Mouse (Mus musculus) neural tube, embryonic 13.5 days (tissue): ENCODE results near the gene Insl6. TPM values are rescaled to one million over a fixed set of nuclear protein-coding genes. Genes with fewer than 3 reads are reported as not detected.
A peak's percentile ranks its signal among the peaks of the same experiment; 100 is the strongest.

Experiments
- ATAC-seq: fragments of 200-750 bp; cut with Nextera tagmentation; 2 replicates; pipeline ENCODE4 v1.8.0; 2017; ENCODE audit warnings: low read depth, mild to moderate bottlenecking, moderate TSS enrichment, moderate library complexity
- H3K27ac ChIP-seq: fragments of 300-500 bp; sonication (generic); replicated peaks from 2 replicates; pipeline ENCODE4 v1.5.1; 2015; ENCODE audit warnings: moderate library complexity, mild to moderate bottlenecking, inconsistent platforms
- H3K27me3 ChIP-seq: fragments of 300-500 bp; sonication (generic); 2 replicates; pipeline ENCODE4 v1.6.1; 2015; ENCODE audit warnings: mild to moderate bottlenecking, inconsistent platforms
- H3K36me3 ChIP-seq: fragments of 300-500 bp; sonication (generic); 2 replicates; pipeline ENCODE4 v1.6.1; 2015; ENCODE audit warnings: mild to moderate bottlenecking, inconsistent platforms
- H3K4me1 ChIP-seq: fragments of 300-500 bp; sonication (generic); replicated peaks from 2 replicates; pipeline ENCODE4 v1.6.1; 2015; ENCODE audit warnings: inconsistent platforms
- H3K4me2 ChIP-seq: fragments of 300-500 bp; sonication (generic); 2 replicates; pipeline ENCODE4 v1.6.1; 2015; ENCODE audit warnings: inconsistent platforms, mild to moderate bottlenecking, moderate library complexity
- H3K4me3 ChIP-seq: fragments of 300-500 bp; sonication (generic); 2 replicates; pipeline ENCODE4 v1.5.1; 2015; ENCODE audit warnings: mild to moderate bottlenecking, inconsistent platforms
- H3K9ac ChIP-seq: fragments of 300-500 bp; sonication (generic); 2 replicates; pipeline ENCODE4 v1.6.1; 2015; ENCODE audit warnings: moderate library complexity, mild to moderate bottlenecking, inconsistent platforms
- H3K9me3 ChIP-seq: fragments of 300-500 bp; sonication (generic); 2 replicates; pipeline ENCODE4 v1.6.1; 2016; ENCODE audit warnings: inconsistent platforms
- WGBS: fragments of 180-500 bp; shearing (Covaris S2); methylation state at CpG from one replicate; pipeline ENCODE4 v1.1.7; 2015; 5-methylcytosine and 5-hydroxymethylcytosine counted together
- polyA plus RNA-seq: library from polyadenylated mRNA; unstranded; fragments of >200 nt; fragmentation: Nextera tagmentation; extraction: Ambion mirVana; gene quantifications from 2 replicates; pipeline ENCODE4 v1.2.1, GENCODE M21; 2015

The Insl6 gene
- 2.7 and 3.5 TPM in 2 replicates for polyA plus RNA-seq

GRCm38 (mm10) chr19:29325053-29325851 lies at the start of gene Insl6:
TSS of gene Insl6 (minus strand) at chr19:29325356.
- no peaks in the 10 kb centered on the region for H3K36me3 ChIP-seq
- H3K4me1 ChIP-seq: peaks cover 7% of the 10 kb centered on the region
- H3K4me2 ChIP-seq: peak within 1 kb of the TSS; percentile 59
- peaks cover 6% of the 10 kb centered on the region; the same call in 1 of the 2 replicates for H3K27me3 ChIP-seq
- ATAC-seq: peak; percentile 92
- H3K9ac ChIP-seq: peak within 1 kb of the TSS; percentile 31
- peak within 1 kb of the TSS; percentile 29 for H3K4me3 ChIP-seq
- H3K9me3 ChIP-seq: no peaks in the 10 kb centered on the region
- no peak within 1 kb of the TSS for H3K27ac ChIP-seq
- WGBS: 8% methylated on average over 19 of the region's 31 CpGs

GRCm38 (mm10) chr19:29374947-29375346 lies 49.8 kb upstream of the Insl6 start:
- H3K4me1 ChIP-seq: peaks cover 7% of the 10 kb centered on the region; the same call in 1 of the 2 replicates
- H3K4me3 ChIP-seq: no peak overlapping the region
- H3K27me3 ChIP-seq: no peaks in the 10 kb centered on the region
- no peak for ATAC-seq
- 93% methylated on average over 9 of the region's 9 CpGs for WGBS
- H3K27ac ChIP-seq: no peak overlapping the region
- H3K4me2 ChIP-seq: no peak overlapping the region
- no peaks in the 10 kb centered on the region for H3K9me3 ChIP-seq
- H3K9ac ChIP-seq: no peak overlapping the region
- H3K36me3 ChIP-seq: no peaks in the 10 kb centered on the region

GRCm38 (mm10) chr19:29373438-29373837 lies 48.3 kb upstream of the Insl6 start:
- peak overlapping the region; percentile 50 for H3K9ac ChIP-seq
- 32% methylated on average over 11 of the region's 11 CpGs for WGBS

GRCm38 (mm10) chr19:29372621-29373020 lies 47.5 kb upstream of the Insl6 start:
- ATAC-seq: no peak
- H3K4me1 ChIP-seq: peaks cover 7% of the 10 kb centered on the region; the same call in 1 of the 2 replicates
- H3K27ac ChIP-seq: no peak overlapping the region
- H3K9ac ChIP-seq: no peak overlapping the region
- H3K36me3 ChIP-seq: no peaks in the 10 kb centered on the region
- no peaks in the 10 kb centered on the region for H3K9me3 ChIP-seq
- no peak overlapping the region for H3K4me3 ChIP-seq
- no peak overlapping the region for H3K4me2 ChIP-seq
- WGBS: 85% methylated on average over 3 of the region's 3 CpGs
- H3K27me3 ChIP-seq: no peaks in the 10 kb centered on the region

More at GRCm38 (mm10) chr19:29373438-29373837, 48.3 kb upstream of the Insl6 start:
- Histone ChIP-seq H3K36me3 (no peaks in the 10 kb centered on the region), H3K9me3 (no peaks in the 10 kb centered on the region), H3K4me3 (peak overlapping the region; percentile 27), H3K27me3 (no peaks in the 10 kb centered on the region), H3K4me2 (peak overlapping the region; percentile 50), H3K27ac (no peak overlapping the region), H3K4me1 (peaks cover 7% of the 10 kb centered on the region; the same call in 1 of the 2 replicates)
- no peak for ATAC-seq

DNA sequence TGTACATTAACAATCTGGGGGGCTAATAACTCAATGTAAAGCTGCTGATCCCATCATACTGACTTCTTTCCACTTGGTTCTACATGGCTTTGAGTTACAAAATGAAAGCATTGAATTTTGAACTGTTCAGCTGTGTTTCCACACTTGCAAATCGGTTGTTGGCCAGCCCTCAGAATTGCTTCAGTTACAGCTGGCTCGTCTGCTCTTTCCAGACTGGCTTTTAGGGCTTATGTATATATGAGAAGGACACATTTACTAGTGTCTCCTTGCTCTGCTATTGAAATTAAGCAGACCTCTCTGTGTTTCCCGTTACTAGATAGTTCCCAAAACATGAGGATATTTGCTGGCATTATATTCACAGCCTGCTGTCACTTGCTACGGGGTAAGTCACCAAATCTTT lies 47.0 kb upstream of the Insl6 start:
- H3K4me2 ChIP-seq: no peak overlapping the region
- H3K4me3 ChIP-seq: no peak overlapping the region
- 77% methylated on average over 4 of the region's 4 CpGs for WGBS
- no peaks in the 10 kb centered on the region for H3K36me3 ChIP-seq
- H3K9ac ChIP-seq: no peak overlapping the region
- ATAC-seq: no peak
- H3K27ac ChIP-seq: no peak overlapping the region
- peaks cover 12% of the 10 kb centered on the region; the same call in 1 of the 2 replicates for H3K4me1 ChIP-seq
- no peaks in the 10 kb centered on the region for H3K9me3 ChIP-seq
- H3K27me3 ChIP-seq: no peaks in the 10 kb centered on the region

DNA sequence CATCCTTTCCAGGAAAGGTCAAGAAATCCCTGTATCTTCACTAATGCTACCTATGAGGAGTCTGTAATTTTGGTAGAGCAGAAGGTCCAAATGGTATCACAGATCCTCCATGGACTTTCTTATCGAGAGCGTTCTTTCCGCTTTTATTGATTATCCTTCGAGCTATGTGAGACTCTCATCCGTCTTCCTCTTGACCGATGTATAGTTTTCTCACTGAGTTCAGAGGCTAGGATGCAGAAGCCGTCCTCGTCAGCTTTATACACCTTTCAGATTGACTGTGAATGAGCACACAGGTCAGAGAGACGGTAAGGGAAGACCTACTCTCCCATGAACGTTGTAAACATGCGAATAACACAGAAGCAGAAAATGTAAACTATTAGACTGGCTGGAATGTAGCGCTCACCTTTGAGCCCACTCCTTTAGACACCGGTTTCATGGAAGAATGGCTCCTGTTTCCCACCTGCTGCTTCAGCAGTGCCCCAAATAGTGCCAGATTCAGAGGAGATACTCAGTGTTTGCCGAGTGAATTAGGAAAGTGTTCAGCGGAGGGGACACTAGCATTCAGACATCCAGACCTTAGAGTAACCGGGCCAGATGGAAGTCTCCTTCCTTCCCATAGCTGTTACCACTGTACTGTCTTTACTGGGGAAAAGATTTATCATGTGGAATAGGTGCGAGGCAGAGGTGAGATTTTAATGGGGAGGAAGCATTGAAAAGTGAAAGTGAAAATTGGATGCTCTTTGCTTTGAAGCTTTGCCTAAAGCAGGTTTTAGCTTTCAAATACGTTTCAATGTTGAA lies 46.3 kb upstream of the Insl6 start:
- Histone ChIP-seq H3K4me2 (no peak overlapping the region), H3K9me3 (no peaks in the 10 kb centered on the region), H3K4me3 (no peak overlapping the region), H3K27me3 (no peaks in the 10 kb centered on the region), H3K27ac (no peak overlapping the region), H3K36me3 (no peaks in the 10 kb centered on the region), H3K4me1 (peaks cover 18% of the 10 kb centered on the region; the same call in 1 of the 2 replicates), H3K9ac (no peak overlapping the region)
- WGBS: 84% methylated on average over 18 of the region's 18 CpGs
- ATAC-seq: no peak

DNA sequence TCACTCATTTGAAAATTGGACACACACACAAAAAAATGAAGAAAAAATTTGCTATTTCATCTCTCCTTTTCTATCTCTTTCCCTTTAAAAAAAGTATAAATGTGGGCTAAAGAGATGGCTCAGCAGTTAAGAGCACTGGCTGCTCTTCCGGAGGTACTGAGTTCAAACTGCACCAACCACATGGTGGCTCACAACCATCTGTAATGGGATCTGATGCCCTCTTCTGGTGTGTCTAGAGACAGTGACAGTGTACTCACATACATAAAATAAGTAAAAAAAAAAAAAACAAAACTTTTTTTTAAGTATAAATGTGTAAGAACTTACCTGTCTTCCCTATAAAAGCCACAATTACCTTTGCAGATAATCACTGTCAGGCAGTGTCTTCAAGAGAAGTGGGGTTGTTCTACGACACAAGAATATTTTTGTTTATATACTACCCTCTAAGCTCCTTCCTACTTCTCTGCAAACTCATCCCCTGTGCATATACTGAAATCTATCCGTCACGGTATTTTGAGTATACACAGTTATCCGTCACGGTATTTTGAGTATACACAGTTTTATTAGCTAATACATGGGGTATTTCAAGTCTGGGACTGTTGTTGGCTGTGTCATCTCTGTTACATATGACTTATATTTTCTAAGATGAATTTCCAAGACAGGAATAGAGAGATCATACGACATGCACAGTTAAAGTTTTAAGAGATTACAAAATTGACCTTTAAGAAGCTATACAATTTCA lies 45.6 kb upstream of the Insl6 start:
- Histone ChIP-seq H3K9ac (no peak overlapping the region), H3K9me3 (no peaks in the 10 kb centered on the region), H3K4me2 (no peak overlapping the region), H3K4me1 (peaks cover 18% of the 10 kb centered on the region; the same call in 1 of the 2 replicates), H3K36me3 (no peaks in the 10 kb centered on the region), H3K4me3 (no peak overlapping the region), H3K27ac (no peak overlapping the region), H3K27me3 (no peaks in the 10 kb centered on the region)
- no peak for ATAC-seq
- WGBS: 93% methylated on average over 7 of the region's 7 CpGs

- peaks cover 18% of the 10 kb centered on the region; the same call in 1 of the 2 replicates for H3K4me1 ChIP-seq
- WGBS: 68% methylated on average over 12 of the region's 12 CpGs
- no peaks in the 10 kb centered on the region for H3K27me3 ChIP-seq
- no peak overlapping the region for H3K27ac ChIP-seq
- no peak for ATAC-seq
- H3K9ac ChIP-seq: no peak overlapping the region
- H3K4me3 ChIP-seq: no peak overlapping the region
- no peaks in the 10 kb centered on the region for H3K36me3 ChIP-seq
- H3K9me3 ChIP-seq: no peaks in the 10 kb centered on the region
- H3K4me2 ChIP-seq: no peak overlapping the region
These were observed 45.0 kb upstream of the Insl6 start for GRCm38 (mm10) chr19:29370112-29370511.

- 77% methylated on average over 3 of the region's 3 CpGs for WGBS
- Histone ChIP-seq H3K4me1 (peaks cover 17% of the 10 kb centered on the region; the same call in 1 of the 2 replicates), H3K27ac (no peak overlapping the region), H3K9me3 (no peaks in the 10 kb centered on the region), H3K9ac (no peak overlapping the region), H3K27me3 (no peaks in the 10 kb centered on the region), H3K4me3 (no peak overlapping the region), H3K36me3 (no peaks in the 10 kb centered on the region), H3K4me2 (no peak overlapping the region)
- ATAC-seq: no peak
These were observed 43.6 kb upstream of the Insl6 start for GRCm38 (mm10) chr19:29368671-29369309.

GRCm38 (mm10) chr19:29368041-29368440 lies 42.9 kb upstream of the Insl6 start:
- H3K36me3 ChIP-seq: no peaks in the 10 kb centered on the region
- ATAC-seq: no peak
- H3K4me3 ChIP-seq: no peak overlapping the region
- no peak overlapping the region for H3K4me2 ChIP-seq
- H3K27ac ChIP-seq: no peak overlapping the region
- no peaks in the 10 kb centered on the region for H3K27me3 ChIP-seq
- peaks cover 11% of the 10 kb centered on the region; the same call in 1 of the 2 replicates for H3K4me1 ChIP-seq
- WGBS: 93% methylated on average over 2 of the region's 2 CpGs
- H3K9me3 ChIP-seq: no peaks in the 10 kb centered on the region
- no peak overlapping the region for H3K9ac ChIP-seq

DNA sequence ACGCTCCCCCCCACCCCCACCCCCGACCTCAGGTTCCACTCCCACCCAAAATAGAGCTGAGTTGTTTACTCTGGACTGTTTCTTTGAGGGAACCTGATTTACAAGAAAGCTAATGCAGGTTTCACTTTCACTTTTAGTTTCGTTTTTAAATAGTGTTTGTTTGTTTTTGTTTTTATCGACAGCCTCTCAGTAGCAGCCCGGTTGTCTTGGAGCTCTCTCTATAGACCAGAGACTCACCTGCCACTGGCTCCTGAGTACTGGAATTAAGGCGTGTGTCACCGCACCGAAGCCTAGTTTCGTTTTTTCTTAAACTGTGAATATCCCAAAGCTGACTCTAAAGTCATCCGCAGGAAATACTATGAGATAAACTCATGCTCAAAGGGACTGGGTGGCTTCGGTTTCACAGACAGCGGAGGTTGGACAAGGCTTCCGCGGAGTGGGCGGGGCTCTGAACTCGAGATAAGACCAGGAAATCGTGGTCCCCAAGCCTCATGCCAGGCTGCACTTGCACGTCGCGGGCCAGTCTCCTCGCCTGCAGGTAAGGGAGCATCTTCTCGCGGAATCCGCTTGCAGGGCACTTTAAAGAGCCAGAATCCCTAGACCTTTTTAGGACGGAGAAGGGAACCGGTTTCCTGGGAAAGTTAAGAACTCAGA lies 41.9 kb upstream of the Insl6 start, which contains the start of the genes Plgrkt and Cd274:
Gene Plgrkt, minus strand, starts transcription at position 422 of the 654 bp plus-strand sequence.
Gene Cd274, plus strand, starts transcription at position 487 of the 654 bp plus-strand sequence.
- Histone ChIP-seq H3K9ac (peak within 1 kb of the TSS; percentile 68), H3K36me3 (no peaks in the 10 kb centered on the region), H3K9me3 (no peaks in the 10 kb centered on the region), H3K4me2 (peak within 1 kb of the TSS; percentile 71), H3K27me3 (no peaks in the 10 kb centered on the region), H3K4me3 (peak within 1 kb of the TSS; percentile 44), H3K4me1 (peaks cover 18% of the 10 kb centered on the region), H3K27ac (no peak within 1 kb of the TSS)
- no peak for ATAC-seq
- whole genome bisulfite sequencing: 5% methylated on average over 26 of the region's 26 CpGs
